Mouse (Mus musculus) liver, embryonic 14.5 days (tissue): Measurements from ENCODE around the gene 1810037I17Rik. TPM values are rescaled to one million over a fixed set of nuclear protein-coding genes. Genes with fewer than 3 reads are reported as not detected.
"Not testable (repeated sequence)": the region's sequence is repeated elsewhere in the genome, so short reads cannot be mapped to it uniquely, and the experiment has no call there.

Experiments used
- ATAC-seq: fragments of 200-750 bp; cut with Nextera tagmentation; 2 replicates; pipeline ENCODE4 v1.8.0; 2017; ENCODE audit warnings: moderate number of reproducible peaks, mild to moderate bottlenecking, moderate library complexity; ENCODE audit not compliant: insufficient read depth
- DNase-seq, 3 experiments: peaks; one replicate each; pipeline ENCODE4 v3.0.0-alpha.2; 2012 to 2013; ENCODE audit warnings: low read depth in 3 of 3, low spot score in 3 of 3
- H3K27ac ChIP-seq: fragments of 300-500 bp; sonication (generic); 2 replicates; pipeline ENCODE4 v1.5.1; 2014; ENCODE audit warnings: moderate library complexity, mild to moderate bottlenecking, control low read depth, inconsistent platforms
- H3K27me3 ChIP-seq: fragments of 300-500 bp; sonication (generic); 2 replicates; pipeline ENCODE4 v1.6.1; 2014; ENCODE audit warnings: mild to moderate bottlenecking, low read length, moderate library complexity; ENCODE audit not compliant: control insufficient read depth, insufficient read depth
- H3K36me3 ChIP-seq: fragments of 300-500 bp; sonication (generic); replicated peaks from 2 replicates; pipeline ENCODE4 v1.6.1; 2014; ENCODE audit warnings: low read depth; ENCODE audit not compliant: control insufficient read depth, insufficient read depth
- H3K4me1 ChIP-seq, 2 experiments: fragments of 200-500 bp in 1 of 2; fragments of 300-500 bp in 1 of 2; sonication (generic) in 1 of 2; replicated peaks; 2 replicates each; pipeline ENCODE4 v1.6.1; 2012 to 2014; ENCODE audit warnings: antibody characterized with exemption in 1 of 2, inconsistent platforms in 1 of 2, low read length in 1 of 2; ENCODE audit not compliant: control insufficient read depth in 2 of 2, insufficient read depth in 2 of 2
- H3K4me2 ChIP-seq: fragments of 300-500 bp; sonication (generic); 2 replicates; pipeline ENCODE4 v1.6.1; 2014; ENCODE audit warnings: low read depth, mild to moderate bottlenecking, control low read depth, moderate library complexity
- H3K4me3 ChIP-seq, 2 experiments: fragments of 200-500 bp in 1 of 2; fragments of 300-500 bp in 1 of 2; sonication (generic) in 1 of 2; 2 replicates each; pipeline ENCODE4 v1.5.1; 2012 to 2014; ENCODE audit warnings: low read depth in 2 of 2, low read length in 2 of 2, mild to moderate bottlenecking in 2 of 2, control low read depth in 1 of 2, inconsistent platforms in 1 of 2, moderate library complexity in 1 of 2; ENCODE audit not compliant: insufficient read depth in 1 of 2
- H3K9ac ChIP-seq: fragments of 300-500 bp; sonication (generic); replicated peaks from 2 replicates; pipeline ENCODE4 v1.6.1; 2014; ENCODE audit warnings: mild to moderate bottlenecking, control low read depth, moderate library complexity
- H3K9me3 ChIP-seq: fragments of 300-500 bp; sonication (generic); 2 replicates; pipeline ENCODE4 v1.6.1; 2016; ENCODE audit warnings: low read length, mixed read lengths; ENCODE audit not compliant: control insufficient read depth
- CTCF ChIP-seq: IDR thresholded peaks from 2 replicates; pipeline ENCODE4 v1.5.1; 2016; ENCODE audit warnings: antibody characterized with exemption, low read depth, control low read depth
- EP300 ChIP-seq: IDR thresholded peaks from 2 replicates; pipeline ENCODE4 v1.6.1; 2016; ENCODE audit warnings: antibody characterized with exemption, low read depth
- WGBS: fragments of 180-500 bp; shearing (Covaris S2); extraction: QIAGEN DNeasy Blood & Tissue Kit; methylation state at CpG from one replicate; pipeline ENCODE4 v1.1.7; 2014; ENCODE audit not compliant: insufficient replicate concordance; 5-methylcytosine and 5-hydroxymethylcytosine counted together
- polyA plus RNA-seq, 2 experiments: library from polyadenylated mRNA; depleted of rRNA in 1 of 2; stranded (reverse) in 1 of 2; unstranded in 1 of 2; fragments of >200 nt; fragmentation: Nextera tagmentation in 1 of 2; extraction: Ambion mirVana in 1 of 2; gene quantifications; 2 replicates each; pipeline versions ENCODE4 v1.2.1 to v1.2.3; 2012 to 2014

Gene 1810037I17Rik
- polyA plus RNA-seq, 2 experiments = 37.6 to 111 TPM

GRCm38 (mm10) chr3:122932466-122932865 lies 8.5 kb downstream of the 1810037I17Rik start:
- DNase-seq (no peak), ATAC-seq (no peak)
- no peak overlapping the region for H3K4me3 ChIP-seq
- H3K9me3 ChIP-seq = no peaks in the 10 kb centered on the region
- no peaks in the 10 kb centered on the region for H3K4me1 ChIP-seq
- TF ChIP-seq CTCF = no peak
- no peak for TF ChIP-seq EP300
- 73% methylated on average over 1 of the region's 1 CpGs for WGBS
- H3K27me3 ChIP-seq = no peaks in the 10 kb centered on the region
- H3K9ac ChIP-seq = no peak overlapping the region
- no peak overlapping the region for H3K4me2 ChIP-seq
- no peaks in the 10 kb centered on the region for H3K36me3 ChIP-seq
- no peak overlapping the region for H3K27ac ChIP-seq

DNA sequence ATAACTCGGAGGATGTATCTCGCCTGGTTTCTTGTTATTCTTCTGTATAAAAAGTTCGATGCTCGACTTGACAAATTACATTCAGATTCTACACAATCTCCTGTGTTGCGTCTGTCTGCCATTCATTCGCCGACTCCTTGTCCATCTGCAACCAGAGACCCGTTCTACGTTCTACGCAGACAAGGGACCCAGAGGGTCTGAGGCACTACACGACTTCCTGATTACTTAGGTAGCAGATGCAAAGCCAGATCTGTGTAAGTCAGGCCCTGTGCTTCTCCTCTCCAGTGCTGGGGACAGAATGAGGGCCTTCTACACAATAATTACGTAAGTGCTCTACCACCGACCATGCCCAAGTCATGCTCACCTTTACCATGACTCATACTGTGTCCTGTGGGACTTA lies 13.2 kb downstream of the 1810037I17Rik start:
- H3K4me3 ChIP-seq, DNase-seq, H3K4me1 ChIP-seq, H3K36me3 ChIP-seq, H3K4me2 ChIP-seq, H3K9ac ChIP-seq, H3K27me3 ChIP-seq, H3K9me3 ChIP-seq, H3K27ac ChIP-seq, ATAC-seq: not testable (repeated sequence)
- 74% methylated on average over 13 of the region's 13 CpGs for WGBS

- TF ChIP-seq EP300 (no peak), CTCF (peak; percentile 27; the same call in 1 of the 2 replicates)
- Histone ChIP-seq H3K4me3 (no peak overlapping the region), H3K9me3 (no peaks in the 10 kb centered on the region), H3K9ac (no peak overlapping the region), H3K27ac (no peak overlapping the region), H3K4me2 (no peak overlapping the region), H3K4me1 (no peaks in the 10 kb centered on the region), H3K27me3 (no peaks in the 10 kb centered on the region), H3K36me3 (no peaks in the 10 kb centered on the region)
- no peak for DNase-seq
- no peak for ATAC-seq
- WGBS = 59% methylated on average over 2 of the region's 2 CpGs
These were observed 15.2 kb downstream of the 1810037I17Rik start for GRCm38 (mm10) chr3:122939215-122939614.

DNA sequence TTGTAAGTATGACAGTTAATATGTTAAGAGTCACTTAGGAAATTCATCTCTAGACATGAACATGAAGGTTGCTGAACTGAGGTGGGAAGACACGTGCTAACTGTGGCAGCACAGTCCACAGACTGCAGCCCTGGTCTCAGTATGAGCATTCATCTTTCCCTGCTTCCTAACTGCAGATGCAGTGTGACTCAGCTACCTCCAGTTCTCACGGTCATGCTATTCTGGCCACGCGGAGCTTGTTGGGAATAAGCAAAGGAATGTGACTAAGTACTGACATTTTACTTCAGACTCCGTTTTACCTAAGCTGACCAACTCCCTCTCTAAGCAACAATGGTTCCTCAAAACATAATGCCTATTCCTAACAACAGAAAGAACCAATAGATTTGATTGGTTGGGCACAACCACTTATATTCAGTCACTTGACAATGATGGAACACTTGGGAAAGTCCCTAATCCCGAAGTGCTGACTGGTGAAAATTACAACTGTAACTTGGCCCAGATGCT lies 19.4 kb downstream of the 1810037I17Rik start:
- ATAC-seq = no peak
- Histone ChIP-seq H3K4me1 (no peaks in the 10 kb centered on the region), H3K36me3 (no peaks in the 10 kb centered on the region), H3K9ac (no peak overlapping the region), H3K4me2 (no peak overlapping the region), H3K9me3 (no peaks in the 10 kb centered on the region), H3K27me3 (no peaks in the 10 kb centered on the region), H3K4me3 (no peak overlapping the region), H3K27ac (no peak overlapping the region)
- no peak for DNase-seq
- TF ChIP-seq EP300 (no peak), CTCF (no peak)
- WGBS = 67% methylated on average over 6 of the region's 6 CpGs

DNA sequence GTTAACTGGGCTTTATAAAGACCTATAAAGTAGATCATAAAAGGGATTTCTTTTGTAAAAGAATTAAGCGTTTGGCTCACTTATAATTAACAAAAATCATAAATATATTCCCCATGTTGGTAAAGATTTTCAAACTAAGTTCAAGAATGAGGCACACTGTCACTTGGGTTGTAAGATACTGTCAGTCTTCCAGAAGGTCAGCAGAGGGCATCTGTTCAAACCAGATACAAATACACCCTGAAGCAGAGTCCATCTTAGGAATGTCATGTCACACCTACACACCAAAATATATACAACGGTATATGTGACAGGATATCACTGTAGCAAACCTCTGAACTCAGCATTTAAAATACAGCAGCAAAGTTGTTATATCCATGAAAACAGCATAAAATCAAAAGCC lies 26.1 kb downstream of the 1810037I17Rik start:
- no peaks in the 10 kb centered on the region for H3K4me1 ChIP-seq
- no peaks in the 10 kb centered on the region; the same call in 1 of the 2 replicates for H3K36me3 ChIP-seq
- no peak overlapping the region for H3K4me2 ChIP-seq
- WGBS = 74% methylated on average over 2 of the region's 2 CpGs
- no peak overlapping the region for H3K9ac ChIP-seq
- H3K9me3 ChIP-seq = no peaks in the 10 kb centered on the region
- ATAC-seq (no peak), DNase-seq (no peak)
- no peak overlapping the region for H3K27ac ChIP-seq
- H3K27me3 ChIP-seq = no peaks in the 10 kb centered on the region
- H3K4me3 ChIP-seq = no peak overlapping the region
- TF ChIP-seq CTCF (no peak), EP300 (no peak)
